Mouse (Mus musculus) liver, postnatal 0 days (tissue): Measurements from ENCODE around the gene Hddc3.
A peak's percentile ranks its signal among the peaks of the same experiment; 100 is the strongest.

ENCODE experiments used
- CTCF ChIP-seq: sonication (generic); IDR thresholded peaks from 2 replicates; pipeline ENCODE4 v1.5.1; 2016; ENCODE audit warnings: antibody characterized with exemption, low read depth
- EP300 ChIP-seq: IDR thresholded peaks from 2 replicates; pipeline ENCODE4 v1.6.1; 2016; ENCODE audit warnings: antibody characterized with exemption, low read depth, mild to moderate bottlenecking

GRCm38 (mm10) chr7:80400099-80400498, 57.2 kb downstream of the Hddc3 start:
- TF ChIP-seq CTCF (peak; percentile 51), EP300 (peak; percentile 46; the same call in 1 of the 2 replicates)
